Mouse (Mus musculus) frontal cortex, postnatal 36 days (tissue): ENCODE measurements around the gene Camta1.

ENCODE experiments used
- DNase-seq, 2 experiments: peaks; one replicate each; pipeline ENCODE4 v3.0.0; 2022; ENCODE audit warnings: low spot score in 2 of 2

Camta1 gene

DNA sequence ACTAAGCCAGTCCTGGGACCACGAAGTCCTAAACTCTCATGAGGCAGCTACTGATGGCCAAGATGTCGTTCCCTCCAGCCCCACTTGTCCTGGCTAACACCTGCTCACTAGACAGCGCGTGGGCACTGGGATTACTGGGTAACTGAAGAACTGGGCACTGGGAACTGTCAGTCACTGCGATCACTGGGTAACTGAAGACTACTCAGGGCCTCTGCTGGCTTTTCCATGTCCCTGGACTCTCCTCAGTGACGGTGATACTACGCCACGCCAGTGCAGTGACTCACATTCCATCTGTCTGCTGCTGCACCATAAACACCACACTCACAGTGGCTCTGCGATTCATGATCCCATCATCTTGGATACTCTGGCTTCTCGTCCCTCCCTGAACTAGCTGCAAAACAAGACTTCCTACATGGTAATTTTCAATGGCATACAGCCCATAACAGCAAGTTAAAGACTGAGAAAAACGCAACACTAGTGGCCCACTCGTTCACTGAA, 81.7 kb downstream of the Camta1 start:
- DNase-seq, result no peak

DNA sequence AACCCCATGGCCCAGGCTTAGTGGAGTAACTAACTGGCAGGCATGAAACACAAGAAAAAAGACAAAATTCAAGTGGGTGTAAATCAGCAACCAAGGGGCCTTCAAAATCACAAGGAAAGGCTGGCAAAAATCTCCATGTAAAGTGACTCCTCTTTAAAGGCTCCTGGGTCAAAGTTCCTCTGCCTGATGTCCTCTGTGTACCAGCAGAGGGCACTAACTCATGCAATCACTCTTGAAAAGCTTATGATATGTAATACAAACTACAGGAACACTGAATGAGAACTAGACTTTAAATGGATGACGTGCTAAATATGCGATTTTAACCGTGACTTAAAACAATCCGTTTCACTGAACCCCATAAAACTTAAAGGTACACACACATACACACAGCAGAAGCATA, 83.2 kb downstream of the Camta1 start:
- no peak for DNase-seq

DNA sequence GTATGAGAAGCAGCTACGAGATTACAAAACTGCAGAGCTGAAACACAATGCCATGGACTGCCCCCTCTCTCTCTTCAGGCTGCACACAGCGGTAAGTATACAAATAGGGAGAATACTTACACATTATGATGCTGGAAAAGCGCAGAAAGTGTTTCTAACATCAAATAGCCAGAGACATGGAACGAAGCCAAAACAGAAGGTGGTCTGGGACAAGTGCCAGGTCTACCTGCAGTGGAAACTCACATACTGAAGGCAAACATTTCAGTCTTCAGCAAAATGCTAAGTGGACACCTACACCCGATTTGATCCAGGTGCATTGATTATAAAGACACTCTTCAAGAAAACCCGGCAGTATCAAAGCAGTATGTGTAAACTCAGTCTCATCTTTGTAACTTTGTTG, 84.2 kb downstream of the Camta1 start:
- no peak for DNase-seq

DNA sequence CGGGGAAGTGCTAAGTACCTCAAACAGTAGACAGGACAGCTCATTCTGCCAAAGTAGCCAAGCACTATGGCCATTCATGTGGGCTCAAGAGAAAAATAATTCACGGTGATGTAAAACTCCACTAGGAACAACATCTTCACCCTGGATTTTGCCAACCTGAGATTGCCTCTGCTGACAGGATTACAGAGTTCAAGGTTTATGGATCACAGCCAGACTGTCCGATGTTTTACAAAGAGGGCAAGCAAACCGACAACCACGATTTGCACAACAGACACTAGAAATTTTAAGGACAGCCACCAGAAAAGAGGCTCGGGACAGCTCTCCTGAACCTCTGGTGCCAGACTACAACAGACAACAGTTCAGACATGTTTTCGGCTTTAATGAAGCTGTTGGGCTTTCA, 86.2 kb downstream of the Camta1 start:
- DNase-seq, result no peak

DNA sequence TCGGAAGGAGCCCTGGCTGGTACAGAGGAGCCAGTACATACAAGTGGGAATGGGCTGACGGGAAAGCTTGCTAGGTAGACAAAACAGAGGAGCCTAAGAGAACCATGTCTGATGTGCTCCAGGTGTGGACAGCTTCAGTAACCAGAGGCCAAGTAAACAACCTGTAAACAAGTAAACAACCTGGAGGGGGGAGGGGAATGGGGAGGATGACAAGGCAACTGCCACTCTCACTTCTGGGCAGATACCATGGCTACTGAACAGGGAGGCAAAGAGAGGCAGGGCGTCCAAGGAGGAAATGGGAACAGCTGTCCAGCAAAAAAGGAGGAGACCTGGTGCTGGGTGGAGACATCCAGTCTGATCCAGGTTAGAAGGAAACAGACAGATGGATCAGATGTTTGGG, 88.0 kb downstream of the Camta1 start:
- DNase-seq, result no peak

DNA sequence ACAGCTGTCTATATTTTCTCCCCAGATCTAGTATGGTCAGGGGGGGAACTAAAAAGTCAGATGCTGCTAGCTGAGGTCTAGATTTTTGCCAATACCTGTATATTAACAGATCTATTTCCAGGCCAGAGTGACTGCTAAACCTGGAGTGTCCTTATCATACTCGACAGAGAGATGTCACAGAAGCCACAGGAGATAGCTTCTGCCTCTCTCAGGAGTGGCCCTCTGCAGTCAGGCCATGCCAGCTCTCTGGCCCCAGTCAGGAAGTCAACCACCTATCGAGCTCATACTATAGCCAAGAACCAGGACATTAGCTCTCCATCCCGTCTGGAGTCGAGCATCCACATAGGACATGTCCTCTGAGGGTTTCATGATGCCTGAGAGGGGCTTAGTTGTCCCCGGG, 88.7 kb downstream of the Camta1 start:
- no peak for DNase-seq

DNA sequence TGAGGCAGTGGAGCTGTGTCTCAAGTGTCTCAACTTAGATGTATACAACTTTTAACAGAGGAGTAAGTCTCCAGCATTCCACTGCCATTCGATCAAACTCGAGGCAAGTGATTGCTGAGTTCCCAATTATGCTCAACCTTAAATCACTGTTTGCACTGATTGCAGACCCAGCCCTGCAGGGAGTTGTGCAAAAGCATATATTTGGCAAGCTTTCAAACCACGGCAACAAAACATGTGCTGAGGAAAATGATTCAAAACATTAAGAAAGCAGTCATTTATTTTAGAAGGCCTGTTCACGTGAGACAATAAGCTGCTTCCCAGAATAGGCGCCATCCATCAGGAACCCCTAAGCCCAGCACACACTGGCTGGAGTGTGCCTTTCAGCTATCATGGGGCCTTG, 91.0 kb downstream of the Camta1 start:
- DNase-seq, result no peak

DNA sequence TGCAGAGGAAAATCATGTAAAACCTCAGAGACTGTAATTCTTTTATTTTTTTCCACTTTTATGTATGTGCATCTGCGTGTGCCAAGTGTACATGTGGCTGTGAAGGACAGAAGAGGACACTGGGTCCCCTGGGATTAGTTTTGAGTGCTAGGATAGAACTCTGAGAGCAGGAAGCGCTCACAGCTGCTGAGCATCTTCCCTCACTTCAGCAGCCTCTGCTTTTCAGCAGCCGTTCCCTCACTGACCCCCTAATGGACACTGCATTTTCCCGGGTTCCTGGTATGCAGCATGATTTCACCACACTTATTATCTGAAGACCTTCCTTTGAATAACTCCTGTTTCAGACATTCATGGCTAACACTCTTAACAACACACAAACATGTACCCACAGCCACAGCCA, 93.9 kb downstream of the Camta1 start:
- DNase-seq, result no peak

DNA sequence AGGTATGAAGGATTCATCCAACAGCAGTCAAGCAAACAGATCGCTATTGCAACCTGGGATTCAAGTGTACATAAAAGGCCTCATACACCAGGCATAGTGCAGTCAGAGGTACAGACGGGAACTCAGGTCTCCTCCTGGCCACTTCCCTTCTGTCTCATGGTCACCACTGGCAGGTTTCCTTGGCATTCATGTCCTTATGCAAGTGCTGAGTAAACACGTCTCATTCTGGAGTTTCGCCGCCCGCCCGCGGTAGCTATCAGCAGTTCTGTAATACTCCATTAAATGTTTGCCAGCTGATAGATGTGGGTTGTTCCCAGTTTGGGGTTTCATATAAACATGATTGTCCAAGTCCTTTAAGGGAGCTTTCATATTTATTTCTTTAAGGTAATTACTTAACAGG, 94.3 kb downstream of the Camta1 start:
- no peak for DNase-seq

DNA sequence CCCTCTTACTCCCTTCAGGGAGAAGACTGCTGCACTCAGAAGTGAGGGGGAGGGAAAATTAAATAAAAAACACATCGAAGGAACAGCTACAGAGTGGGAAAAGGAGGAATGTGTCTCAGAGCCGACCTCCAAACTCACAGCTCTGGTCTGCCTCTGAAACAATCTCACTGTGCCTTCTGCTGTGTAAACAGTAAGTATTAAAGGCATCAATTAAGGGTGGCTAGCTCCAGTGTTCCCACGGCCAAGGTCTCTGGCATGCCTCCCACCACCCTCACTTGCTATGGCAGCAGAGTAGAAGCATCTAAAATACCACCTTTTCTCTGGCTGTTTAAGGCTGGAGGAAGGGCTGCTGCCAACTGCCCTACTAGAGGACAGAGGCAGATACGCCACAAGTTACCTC, 96.3 kb downstream of the Camta1 start:
- peak; percentile 35 to 46 for DNase-seq

DNA sequence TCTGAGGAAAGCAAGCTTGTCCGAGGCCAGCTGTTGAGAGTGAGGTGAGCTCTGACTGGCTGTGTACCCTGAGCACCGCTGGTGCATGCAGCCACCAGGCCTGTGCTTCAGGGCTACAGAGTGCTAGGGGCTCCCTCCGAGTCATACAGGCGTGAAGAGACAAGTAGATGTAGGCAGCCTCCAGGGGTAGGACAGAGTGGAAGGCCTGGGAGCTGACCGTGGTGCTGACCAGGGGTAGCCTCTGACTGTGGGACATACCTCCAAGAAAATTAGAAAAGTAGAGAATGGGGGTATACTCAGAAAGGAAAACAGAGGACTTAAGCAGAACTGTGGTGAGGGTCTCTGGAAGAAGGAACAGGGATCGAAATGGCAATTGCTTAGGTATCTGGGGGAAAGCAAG, 97.7 kb downstream of the Camta1 start:
- DNase-seq, result no peak

DNA sequence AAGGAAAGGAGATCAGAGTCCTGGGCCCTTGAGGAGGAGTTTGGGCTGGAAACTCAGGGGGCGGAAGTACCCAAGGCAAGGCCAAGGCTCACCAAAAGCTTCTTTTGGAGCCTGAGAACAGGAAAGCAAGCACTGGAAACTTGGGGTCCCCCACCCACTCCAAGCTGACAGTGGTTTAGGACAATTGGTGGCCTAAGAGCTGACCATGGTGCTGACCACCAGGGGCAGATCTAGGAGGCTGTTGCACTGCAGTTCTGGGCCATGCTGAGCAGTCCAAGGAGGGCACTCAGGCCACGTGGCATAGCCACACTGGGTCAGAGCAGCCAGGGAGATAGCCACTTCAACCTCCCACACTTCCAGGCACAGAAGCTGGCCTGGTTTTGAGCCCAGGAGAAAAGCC, 102.6 kb downstream of the Camta1 start:
- no peak for DNase-seq

DNA sequence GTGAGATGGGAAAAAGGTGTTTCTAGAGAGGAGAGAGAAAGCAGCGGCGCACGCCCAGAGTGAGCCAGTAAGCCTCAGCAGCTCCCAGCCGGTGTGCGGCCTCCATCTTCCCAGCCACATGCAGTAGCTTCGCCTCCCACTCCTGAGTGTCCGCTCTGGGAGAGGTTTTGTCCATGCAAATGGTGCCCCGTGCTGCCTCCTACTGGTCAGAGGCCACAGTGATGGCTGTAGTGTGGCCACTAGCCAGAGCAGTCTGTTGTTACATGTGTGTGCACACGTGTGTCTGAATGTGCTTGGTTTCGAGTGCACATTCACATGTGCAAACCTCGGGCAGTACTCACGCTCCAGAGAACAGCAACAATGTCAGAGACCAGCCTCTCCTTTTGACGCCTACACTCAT, 103.3 kb downstream of the Camta1 start:
- no peak for DNase-seq

DNA sequence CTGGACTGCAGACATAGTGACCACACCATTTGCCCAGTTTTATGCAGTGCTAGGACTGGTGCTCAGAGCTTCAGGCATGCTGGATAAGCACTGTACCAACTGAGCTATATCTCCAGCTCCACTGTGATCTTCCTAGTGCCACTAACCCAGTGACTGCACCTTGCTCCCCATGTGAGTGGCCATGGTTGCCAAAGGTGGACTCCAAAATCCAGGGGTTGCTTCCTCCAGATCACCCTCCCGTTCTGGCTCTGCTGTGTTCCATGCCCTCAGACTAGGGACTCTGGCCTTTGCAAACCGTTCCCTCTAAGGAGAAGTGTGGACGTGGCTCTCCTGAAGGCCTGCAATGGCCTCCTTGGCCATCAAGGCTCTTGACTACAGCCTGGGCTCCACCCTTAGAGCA, 104.4 kb downstream of the Camta1 start:
- no peak for DNase-seq

DNA sequence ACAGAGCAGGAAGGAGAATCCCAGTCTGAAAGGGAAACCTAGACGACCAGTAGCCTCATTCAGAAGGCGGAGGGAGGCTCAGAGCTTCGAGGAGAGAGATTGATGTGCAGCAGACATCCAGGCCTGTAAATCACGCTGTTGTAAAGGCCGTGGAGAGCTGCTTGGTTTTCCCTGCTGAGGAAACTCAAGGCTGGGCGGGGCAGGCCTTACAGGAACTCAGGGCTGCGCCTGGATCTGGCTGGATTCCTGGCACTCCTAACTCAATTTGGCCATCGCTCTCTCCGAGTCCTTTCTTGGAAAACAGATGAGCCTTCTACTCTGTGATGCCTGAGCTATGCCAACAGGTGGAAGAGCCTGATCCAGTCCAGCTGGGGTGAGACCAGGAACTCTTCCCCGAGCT, 105.3 kb downstream of the Camta1 start:
- DNase-seq, result no peak

DNA sequence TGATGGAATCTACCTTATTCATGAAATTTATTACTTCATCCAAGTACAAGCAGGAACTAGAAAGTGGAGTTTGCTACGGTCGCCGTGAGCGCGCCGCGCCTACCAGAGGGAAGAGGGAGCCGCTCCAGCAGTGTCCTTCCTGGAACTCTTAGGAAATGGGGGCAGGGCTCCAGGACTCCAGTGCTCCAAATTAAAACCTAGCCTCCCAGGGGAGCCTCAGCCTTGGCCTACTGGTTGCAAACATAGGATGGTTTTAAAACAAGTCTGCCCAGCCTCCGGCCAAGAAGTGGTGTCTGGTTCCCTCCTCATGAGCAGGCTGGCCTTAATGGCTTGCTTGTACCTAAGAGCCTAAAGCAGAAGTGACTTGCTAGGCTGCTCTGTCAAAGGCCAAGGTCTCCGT, 108.4 kb downstream of the Camta1 start:
- DNase-seq, result no peak

DNA sequence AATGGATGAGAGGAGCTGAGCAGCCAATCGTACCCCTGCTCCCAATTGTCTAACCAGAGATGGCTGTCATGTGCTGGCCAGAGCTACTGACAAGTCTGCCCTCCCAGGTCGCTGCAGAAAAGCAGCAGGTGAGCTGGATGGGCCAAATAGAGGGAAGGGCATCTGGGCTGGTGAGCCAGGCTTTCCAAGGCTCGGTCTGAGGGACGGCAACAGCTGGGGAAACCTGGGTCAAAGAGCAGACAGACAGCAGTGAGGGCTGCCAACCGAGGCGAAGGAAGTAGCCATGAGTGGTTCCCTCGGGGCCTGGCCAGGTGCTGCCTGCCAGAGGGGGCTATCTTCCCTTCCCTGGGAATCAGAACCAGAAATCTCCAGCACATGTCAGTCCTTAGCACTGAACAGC, 109.1 kb downstream of the Camta1 start:
- no peak for DNase-seq

DNA sequence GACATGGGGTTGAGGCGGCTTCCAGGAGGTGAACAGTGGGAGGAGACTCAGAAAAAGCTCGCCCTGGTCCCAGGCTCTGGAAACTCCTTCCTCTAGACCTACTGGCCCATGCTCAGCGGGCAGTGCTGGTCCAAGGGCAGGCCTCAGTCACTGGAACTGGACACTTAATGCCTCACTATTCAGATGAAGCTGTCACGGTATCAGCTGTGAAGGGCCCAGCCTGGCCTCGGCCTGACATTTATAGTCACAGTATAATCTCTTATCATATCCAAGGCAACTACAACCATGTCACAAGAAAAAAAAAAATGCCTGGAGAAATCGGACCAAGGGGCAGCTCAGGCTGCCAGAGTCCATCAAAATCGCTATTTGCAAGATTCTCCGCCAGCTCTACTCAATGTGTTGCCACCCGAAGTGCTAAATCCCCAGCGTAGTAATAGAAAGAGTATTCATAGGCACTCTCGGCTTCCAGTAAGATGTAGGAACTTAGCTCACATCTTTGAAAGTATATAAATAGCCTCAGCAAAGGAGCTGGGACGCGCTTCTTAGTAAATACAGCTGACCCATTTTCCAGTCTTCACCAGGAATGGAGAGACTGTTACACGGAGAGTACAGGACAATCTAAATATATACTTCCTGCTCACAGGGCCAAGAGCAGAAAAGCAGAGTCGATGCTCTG, 110.3 kb downstream of the Camta1 start:
- DNase-seq, result peak in 1 of 2 experiments; percentile 31

DNA sequence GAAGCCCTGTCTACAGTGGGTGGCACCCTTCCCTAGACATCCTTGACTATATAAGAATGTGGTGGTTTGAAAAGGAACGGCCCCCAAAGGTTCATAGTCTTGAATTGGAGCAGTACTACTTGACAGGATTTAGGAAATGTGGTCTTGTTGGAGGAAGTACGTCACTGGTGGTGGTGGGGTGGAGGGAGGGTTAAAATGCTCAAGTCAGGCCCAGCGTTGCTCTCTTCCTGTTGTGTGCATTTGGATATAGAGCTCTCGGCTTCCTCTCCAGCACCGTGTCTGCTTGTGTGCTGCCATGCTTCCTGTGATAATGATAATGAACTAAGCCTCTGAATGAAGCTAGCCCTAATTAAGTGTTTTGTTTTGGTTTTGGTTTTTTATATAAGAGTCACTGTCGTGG, 114.0 kb downstream of the Camta1 start:
- DNase-seq, result no peak

DNA sequence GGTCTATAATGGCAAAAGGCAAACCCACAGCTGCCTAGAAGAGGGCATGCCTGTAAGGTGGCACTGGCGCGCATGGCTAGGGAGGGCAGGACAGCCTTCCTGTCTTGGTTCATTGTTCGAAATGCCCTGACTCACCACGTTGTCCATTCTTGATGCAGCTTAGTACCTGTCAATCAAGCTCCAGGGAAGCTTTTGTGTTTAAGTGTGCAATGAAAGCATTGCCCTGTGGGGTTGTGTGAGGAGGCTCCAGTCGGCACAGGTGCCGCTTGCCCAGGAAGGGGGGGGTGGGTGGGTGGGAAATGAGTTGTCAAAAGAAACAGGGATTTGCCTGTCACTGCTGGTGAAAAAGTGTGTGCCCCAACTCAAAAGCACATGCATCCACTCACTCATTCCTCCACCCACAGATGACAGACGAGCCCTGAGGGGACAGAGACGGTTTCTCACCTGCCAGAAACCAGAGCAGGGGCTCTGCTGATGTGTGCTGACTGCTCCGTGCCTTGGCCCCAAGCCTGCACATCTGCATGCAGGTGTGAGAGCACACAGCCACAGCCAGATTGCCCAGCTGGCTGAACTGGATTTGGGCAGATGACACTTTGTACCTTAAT, 115.6 kb downstream of the Camta1 start:
- DNase-seq, result no peak

DNA sequence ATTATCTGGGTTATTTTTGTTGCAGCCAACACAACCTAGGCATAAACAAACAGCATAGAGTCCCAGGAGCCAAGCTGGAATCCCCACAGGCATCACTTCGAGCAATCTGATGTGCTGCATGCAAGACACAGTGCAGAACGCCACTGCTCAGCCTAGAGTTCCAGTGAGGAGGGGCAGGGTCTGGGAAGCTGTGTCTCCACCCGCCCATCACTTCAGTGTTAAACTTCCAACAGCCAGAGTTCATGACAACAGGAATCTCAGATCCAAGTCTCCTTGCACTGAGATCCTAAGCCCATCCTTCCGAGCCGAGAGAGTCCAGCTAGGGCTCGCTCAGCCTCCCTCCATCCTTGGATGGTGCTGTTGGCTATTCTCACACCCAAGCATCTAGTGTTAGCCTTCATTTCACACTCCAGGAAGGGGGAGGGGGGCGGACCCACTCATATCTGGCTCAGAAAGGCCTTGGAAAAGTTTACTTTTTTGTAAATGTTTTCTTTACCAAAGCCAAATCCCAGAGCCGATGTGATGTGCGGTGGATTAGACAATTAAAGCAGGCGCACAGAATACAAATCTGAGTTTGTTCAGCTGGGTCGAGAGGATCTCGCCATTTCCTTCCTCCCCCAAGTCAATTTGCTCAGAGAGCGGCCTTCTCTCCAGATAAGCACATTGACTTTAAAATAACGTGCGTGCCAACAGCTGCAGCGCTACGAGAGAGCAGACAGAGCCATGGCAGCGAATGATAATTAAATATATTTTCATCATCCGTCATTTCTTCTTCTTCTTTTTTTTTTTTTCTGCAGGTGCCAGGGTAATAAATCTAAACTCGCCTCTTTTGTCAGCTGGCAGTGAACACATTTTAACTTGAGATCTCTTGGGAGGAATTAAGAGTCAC, 120.2 kb downstream of the Camta1 start:
- no peak for DNase-seq

DNA sequence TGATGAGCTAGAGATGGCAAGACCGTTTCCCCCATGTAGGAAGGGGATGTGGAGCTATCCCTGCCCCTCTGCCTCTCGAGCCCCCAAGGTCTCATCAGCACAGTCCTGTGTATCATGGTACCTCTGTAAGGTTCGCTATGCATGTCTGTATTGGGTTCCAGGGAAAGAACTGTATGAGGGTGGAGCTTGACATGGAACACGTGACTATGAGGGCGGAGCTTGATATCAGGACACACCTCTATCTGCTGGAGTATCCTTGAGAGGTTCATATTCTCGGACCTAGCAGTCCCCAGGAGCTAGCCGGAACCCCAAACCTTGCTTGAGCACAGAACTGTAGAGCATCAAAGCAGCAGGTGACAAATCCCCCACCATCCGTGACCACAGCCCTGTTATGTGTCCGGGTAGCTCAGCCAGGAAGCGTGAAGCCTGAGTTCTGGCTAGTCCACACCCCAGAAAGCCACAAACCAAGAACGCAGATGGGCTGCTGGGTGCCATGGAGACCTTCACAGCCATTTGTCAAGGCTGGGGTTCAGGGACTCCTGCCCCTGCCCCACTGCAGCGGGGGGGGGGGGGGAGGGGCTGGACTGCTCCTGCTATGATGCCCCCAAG, 122.2 kb downstream of the Camta1 start:
- DNase-seq, result no peak
